Mouse (Mus musculus) NIH3T3 (cell line): Measurements from ENCODE around the gene Agbl1.

Source experiments
- DNase-seq: peaks from one replicate; pipeline ENCODE4 v3.0.0-alpha.2; 2012; ENCODE audit warnings: low read depth

Agbl1 gene

DNA sequence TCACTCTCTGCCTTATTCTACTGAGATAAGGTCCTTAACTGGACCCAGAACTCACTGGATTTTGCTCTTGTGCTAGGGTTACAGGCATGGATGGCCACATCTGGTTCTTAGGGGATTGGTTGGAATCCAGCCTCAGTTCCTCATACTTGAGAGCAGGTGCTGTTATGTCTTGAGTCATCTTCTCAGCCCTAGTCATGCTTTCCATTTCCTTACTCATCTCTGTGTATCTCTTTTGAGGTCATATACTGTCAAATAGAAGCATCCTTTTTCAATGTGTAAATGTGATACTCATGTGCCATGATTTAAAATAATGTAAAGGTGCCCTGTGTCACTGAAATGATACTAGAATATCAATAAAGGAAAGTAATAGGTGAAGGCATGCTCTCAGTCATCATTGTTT lies 705.5 kb downstream of the Agbl1 start:
- no peak for DNase-seq

DNA sequence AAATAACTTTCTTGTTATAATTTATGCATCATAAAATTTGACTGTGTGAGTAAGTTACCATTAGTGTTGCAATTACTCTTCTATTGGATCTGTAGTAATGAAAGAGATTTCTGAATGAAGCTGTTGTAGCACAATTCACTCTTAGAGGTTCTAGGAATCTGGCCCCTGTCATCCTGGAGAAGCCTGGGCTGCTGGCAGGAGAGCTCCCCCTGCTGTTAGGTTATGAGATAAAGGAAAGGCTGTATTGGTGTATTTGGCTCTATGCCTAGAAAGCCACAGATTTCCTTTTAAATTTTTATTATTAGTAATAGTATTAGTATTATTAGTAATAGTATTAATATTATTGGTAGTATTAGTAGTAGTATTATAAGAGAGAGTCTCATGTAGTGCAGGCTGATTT lies 711.8 kb downstream of the Agbl1 start:
- peak; percentile 68 for DNase-seq

DNA sequence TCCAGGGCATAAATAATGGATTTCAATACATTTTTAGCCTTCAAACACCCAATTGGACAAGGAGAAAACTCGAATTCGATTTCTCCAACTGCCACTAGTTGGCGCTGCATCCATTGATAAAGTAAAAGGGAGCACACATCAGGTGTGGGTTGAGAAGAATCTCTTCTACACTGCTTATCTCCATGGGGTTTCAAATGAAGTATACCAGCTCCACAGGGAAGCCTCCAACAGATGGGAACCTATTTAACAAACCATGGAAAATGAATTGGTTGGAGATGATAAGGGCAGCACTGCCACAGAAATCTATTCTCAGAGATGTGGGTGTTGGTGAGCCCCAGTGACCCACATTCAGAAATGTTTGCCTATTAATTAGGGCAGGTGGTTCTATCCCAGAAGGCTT lies 741.6 kb downstream of the Agbl1 start:
- peak; percentile 12 for DNase-seq

DNA sequence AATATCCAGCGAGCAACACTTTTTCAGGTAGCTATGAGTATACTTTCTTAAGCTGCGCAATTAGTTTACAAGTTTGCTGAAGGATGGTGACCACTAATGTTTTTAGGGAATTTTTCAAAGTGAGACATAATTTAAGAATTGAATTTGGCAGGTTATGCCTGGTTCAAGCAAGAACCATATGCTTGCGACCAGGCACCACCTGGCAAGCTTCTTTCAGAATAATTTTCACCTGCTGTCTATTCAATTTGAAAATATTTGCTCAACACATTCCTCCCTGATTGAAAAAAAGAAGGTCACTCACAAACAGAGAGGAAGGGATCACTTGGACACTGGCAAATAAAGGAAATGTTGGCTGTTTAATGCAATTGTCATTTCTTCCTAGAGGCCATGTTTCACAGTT lies 779.9 kb downstream of the Agbl1 start:
- no peak for DNase-seq

DNA sequence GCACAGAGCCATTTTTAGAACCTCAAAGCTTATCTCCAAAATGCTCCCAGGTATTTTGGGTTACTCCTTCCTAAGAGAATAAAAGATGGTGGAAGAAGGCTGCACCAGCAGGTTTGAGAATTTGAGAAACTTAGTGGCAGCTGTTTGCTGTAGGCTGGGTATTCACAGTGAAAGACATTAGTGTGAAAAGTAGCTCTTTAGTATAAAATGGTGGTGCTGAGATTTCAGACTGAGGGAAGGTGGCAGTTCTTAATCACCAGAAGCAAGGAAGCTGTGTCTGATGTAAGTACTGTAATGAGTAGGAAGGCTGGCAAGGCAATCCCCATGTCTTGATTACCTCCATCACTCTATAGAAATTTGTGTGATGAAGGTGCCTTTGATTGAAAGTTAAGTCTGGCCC lies 799.3 kb downstream of the Agbl1 start:
- DNase-seq = no peak

DNA sequence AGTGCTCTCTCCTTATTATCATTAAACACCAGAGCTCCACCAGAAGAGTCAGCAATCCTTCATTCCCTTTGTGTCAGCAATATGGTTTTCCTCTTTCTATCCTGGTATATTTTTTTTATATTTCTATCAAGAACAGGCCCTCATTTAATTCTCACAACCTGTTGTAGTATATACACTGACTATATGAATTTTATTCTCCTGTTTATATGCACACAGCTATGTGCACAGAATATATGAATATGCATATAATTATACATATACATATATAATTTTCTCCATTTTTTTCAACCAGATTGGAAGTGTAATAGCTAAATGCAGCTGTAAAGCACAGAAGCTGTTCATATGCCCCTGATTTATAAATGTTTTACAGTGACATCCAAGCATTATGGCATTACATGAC lies 846.3 kb downstream of the Agbl1 start:
- no peak for DNase-seq

DNA sequence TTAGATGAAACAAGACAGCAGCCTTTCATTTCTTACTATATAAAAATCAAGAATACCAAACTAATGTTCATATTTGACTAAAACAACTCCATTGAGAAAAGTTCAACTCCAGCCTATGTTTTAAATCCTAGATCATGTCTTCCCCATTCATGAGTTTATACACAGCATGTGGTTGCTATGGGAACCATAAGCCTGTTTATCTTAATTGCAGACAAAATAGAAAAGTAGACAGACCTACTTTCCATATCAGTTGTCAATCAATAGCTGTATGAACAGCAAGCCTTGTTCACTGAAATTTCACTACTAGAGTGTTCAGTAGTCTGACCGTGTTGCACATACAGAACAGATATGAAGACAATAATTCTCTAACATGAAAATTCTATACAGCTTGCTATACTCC lies 857.6 kb downstream of the Agbl1 start:
- no peak for DNase-seq

DNA sequence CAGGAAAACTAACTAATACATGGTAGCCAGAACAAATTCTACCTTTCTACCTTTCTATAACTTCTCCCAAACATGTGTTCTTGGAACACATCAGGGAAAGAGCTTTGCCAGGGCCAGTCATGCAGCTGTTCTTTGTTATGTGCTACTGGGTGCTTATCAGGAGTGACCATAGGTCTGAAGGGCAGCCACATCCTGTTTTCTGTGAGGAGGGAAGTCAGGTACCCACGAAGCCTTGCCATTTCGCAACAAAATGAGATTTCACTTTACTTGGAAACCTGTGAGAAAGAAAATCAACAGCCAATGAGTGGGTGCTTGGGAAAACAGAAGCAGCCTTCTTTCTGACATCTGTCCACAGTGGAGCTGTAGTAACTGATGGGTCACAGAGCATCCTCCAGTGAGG lies 865.5 kb downstream of the Agbl1 start:
- DNase-seq = no peak

DNA sequence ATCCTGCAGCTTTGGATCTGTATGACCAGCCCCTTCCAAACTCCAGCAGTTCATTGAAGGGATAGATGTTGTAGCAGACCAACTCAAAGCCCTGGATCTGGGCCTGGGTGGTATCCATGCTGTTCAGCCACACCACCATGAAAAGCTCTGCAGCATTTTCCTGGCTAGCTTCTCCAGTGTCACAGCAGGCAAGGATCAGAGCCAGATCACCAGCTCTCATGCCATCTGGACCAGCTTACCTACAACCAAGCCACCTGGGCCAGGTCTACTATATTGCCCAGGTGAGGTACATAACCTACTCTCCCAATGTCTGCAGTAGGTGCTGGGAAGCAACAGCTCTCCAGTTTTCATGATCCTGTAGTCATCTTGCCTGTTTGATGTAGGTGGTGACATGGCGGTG lies 884.3 kb downstream of the Agbl1 start:
- no peak for DNase-seq

DNA sequence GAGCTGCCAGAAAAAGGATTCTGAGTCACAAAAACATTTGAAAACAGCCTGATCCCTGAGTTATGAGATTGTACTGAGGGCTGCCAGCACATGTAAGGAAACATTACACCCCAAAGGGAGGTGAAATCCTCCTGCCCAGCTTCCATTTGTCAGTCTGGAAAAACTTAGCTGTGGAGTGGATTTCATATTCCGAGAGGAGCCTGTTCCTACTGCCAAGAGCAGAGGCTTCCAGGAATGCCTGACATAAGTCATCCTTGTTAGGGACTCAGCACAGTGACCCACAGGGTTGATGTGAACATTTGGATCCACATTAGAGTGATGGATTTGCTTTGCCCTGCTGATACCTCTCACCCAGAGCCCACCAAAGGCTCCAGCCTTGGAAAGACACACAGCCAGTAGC lies 899.4 kb downstream of the Agbl1 start:
- no peak for DNase-seq

DNA sequence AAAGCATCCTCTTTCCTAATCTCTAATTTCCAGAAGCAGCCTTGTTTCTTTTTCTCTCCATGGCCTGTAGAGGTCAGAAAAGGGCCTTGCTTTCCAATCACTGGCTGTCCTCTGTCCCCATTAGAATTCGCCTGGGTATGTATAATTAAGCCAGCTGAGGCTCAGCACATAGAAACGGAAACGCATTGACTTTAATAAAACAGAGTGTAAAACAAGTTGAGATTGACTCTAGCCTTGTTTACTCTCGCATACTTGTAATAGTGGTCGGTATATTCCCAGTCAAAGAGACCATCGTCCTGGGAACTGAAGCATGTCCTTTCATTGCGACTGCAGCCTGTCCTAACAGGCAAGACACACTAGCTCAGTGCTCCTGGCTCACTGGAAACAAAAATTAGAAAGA lies 902.3 kb downstream of the Agbl1 start:
- no peak for DNase-seq

DNA sequence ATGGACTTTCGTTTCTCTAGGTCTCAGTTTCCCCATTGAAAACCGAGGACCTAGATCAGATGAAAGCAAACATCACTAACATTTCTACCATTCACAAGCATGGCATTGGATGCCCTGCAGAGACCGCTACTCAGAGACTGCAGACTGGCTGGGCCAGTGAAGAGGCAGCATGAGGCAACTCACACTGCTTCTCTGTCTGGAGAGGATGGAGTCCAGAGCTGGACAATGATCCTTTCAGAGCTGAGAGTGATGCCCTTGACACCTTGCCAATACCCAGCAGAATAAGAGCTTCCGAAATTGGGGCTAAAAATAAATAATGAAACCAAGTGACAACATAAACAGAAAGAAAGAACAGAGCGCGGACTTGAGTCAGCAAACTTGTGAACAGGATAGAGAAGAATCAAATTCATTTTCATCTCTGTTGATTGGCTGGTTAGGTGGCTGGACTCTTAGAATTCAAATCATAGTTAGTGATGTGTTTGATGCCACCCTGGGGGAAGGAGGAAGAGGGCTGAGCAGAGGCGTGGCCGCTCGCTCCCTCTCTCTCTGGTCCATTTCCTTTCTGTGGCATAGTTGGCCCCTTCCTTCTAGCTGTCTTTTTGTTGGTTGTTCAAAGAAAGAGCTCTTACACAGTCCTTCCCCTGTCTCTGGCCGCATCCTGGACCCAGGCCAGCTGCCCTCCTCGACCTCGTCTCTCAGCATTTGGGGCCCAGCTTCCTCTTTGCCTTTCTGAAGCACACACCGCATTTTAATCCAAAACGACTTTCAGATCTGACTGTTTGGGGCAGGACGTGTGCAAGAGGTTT lies 903.1 kb downstream of the Agbl1 start:
- peak; percentile 2 for DNase-seq

DNA sequence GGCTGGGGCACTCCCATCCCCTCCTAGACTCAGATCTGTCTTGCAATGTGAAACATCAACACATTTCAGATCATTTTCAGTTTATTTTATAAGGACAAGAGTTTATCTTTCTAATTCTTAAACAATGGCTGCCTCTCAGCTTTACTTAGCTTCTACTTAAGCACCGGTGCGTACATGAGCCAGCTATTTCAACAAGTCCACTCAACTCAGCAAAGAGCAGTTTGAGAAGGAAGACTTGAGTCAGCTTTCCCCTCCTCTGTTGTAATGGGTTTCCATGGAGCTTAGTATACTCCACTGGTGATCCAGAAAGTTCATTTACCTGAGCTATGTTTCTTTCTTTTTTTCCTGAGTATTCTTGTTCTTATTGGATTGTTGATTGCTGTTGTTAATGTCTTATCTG lies 905.2 kb downstream of the Agbl1 start:
- DNase-seq = no peak

DNA sequence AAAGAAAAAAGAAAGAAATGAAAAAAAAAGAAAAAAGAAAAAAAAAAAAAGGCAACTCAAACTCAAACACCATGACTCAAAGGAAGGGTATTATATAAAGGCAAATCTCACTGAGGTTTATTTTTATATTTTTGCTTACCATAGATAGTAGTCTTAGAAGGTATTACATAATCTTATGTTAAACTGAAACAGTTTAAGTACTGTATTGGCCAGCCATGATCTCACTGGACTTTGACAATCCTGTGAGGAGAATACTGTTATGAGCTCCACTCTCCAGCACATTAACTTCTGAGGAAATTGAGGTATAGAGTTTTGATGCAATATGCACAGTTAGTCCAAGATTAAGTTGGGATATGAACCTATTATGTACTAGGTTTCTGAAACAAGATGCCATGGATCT lies 909.0 kb downstream of the Agbl1 start:
- no peak for DNase-seq

DNA sequence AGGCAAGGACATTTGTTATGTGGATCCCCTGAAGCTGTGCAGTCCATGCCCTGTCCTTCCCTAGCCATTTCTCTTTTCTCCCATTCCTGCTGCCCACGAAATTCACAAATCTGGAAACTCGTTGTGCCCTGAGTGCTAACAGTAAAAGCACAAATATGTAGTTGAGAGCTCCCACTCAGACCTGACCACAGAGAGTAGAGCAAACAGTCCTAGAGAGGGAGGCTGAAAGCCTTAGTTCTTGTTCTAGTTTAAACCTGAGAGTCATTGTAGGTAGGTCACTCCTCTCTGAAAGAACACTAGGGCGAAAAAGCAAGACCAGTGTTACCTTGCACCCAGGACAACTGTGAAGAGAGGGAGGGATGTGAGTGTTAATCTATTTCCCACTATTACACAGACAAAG lies 917.8 kb downstream of the Agbl1 start:
- DNase-seq = no peak

DNA sequence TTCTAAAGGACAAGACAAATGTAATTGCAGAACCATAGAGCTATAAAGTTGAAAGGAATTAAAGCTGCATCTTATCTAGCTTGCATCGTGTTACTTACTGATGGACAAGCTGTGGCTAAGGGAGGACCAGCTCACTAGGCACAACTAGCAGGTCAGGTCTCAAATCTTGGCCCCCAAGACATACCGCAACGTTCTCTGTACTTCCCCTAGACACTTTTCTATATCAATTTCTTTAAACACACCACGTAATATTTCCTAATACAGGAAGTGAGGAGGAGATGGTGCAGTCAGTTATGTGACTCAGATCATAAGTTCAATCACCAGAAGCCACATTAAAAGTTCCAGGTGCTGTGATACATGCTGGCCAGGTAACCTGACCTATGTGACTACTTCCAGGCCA lies 919.1 kb downstream of the Agbl1 start:
- DNase-seq = no peak

DNA sequence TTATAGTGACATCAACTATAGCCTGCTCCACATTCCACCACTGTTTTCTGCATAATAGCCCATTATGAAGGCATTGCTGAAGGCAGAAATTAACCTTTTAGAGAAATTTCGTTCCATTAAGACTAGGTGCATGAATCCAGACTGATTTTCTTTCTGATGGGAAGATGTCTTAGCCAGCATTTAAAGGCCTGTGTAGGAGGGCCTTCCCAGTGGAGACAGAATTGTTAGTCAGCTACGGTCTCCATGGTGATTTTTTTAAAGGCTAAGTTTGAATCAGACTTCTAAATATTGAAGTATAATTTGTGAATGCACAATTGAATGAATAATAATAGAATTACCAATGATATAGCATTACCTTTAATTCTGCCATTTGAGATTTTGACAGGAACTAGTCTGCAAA lies 920.2 kb downstream of the Agbl1 start:
- no peak for DNase-seq

DNA sequence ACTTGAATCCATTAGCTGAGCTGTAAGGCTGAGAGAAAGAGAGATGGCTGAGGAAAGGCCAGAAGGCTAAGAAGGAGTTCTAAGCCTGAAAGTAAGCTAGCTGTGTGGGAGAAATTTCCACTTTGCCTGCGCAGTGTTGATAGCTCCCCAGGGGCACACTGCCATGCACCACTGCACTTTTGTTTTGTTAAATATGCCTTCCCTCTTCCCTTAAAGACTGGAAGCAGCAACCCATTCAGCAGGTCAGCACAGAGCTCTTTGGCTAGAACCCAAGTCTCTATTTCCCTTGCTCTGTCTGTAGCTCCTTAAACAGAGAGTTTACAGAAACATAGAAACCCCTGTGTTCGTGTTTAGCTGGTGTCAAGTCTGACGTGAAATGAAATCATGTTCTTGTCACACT lies 922.7 kb downstream of the Agbl1 start:
- no peak for DNase-seq

DNA sequence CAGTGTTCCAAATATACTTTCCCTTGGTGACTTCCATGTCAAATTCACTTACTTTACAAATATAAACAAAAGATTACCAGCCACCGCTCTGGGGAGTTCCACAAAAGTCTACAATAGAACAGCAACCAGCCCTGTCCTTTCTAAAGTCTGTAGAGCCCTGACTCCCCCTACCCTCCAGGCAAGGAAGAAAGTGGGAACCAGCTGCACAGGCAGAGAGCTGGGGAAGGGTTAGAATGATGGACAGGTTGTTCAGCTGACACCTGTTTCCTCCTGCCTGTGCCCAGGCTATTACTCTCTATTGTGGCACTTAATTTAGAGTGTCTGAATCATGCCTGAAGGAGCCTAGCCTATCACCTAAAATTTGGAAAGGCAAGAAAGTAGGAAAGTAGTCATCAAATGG lies 923.2 kb downstream of the Agbl1 start:
- no peak for DNase-seq

DNA sequence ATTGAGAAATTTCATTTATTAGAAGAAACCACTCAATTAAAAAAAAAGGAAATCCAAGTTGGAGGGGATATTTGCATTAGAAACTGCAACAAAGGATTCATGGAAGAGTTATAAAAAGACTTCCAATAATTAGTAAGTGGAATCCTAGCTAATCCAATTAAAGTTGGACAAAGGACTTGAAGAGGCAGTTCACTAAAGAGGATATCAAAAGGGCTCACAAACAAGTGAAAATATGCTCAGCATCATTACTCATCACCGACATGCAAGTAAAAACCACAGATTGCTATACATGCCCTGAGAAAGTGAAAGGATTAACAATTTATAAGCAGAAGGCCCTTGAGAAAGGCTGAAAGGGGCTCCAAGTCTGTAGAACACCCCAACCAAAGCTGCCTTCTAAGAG lies 935.2 kb downstream of the Agbl1 start:
- DNase-seq = no peak
